Mouse (Mus musculus) small intestine, adult 2 months (tissue): Measurements from ENCODE around the gene Reln.

Experiments used
- CTCF ChIP-seq: fragments of 200-500 bp; IDR thresholded peaks from 2 replicates; pipeline ENCODE4 v1.5.1; 2012; ENCODE audit warnings: low read depth, mild to moderate bottlenecking, control low read depth, inconsistent platforms, low read length, moderate library complexity, mixed read lengths; ENCODE audit not compliant: insufficient replicate concordance, insufficient read length; ENCODE audit errors: extremely low read depth
- POLR2A ChIP-seq: fragments of 200-500 bp; IDR thresholded peaks from 2 replicates; pipeline ENCODE4 v1.6.1; 2012; ENCODE audit warnings: low read depth, mild to moderate bottlenecking, control low read depth, inconsistent platforms, low read length, moderate library complexity

GRCm38 (mm10) chr5:22317807-22318206, 26.7 kb downstream of the Reln start:
- TF ChIP-seq POLR2A (no peak), CTCF (no peak)
